Mouse (Mus musculus) mouse embryonic stem cell (cell line): ENCODE measurements around the gene Cwh43.

Experiments
- in situ Hi-C, 2 experiments: fragments of 300-500 bp; cut with MboI; formaldehyde crosslinking; loops; 1 replicate in 1 of 2; 3 replicates in 1 of 2; pipeline ENCODE4 v1.14.3; 2019 to 2020; ENCODE audit warnings: low sequenced_read_pairs in 2 of 2, low pct_unique_long_range_greater_than_20kb in 1 of 2, mixed read lengths in 1 of 2; ENCODE audit not compliant: unreplicated experiment in 1 of 2

Gene Cwh43

GRCm38 (mm10) chr5:73500867-73501440 is 95.1 kb downstream of the Cwh43 start:
- in situ Hi-C loops, result no loop called here

- in situ Hi-C loops, result no loop called here
Observed at GRCm38 (mm10) chr5:73502422-73502821, 96.5 kb downstream of the Cwh43 start.
